Mouse (Mus musculus) heart, adult 2 months (tissue): ENCODE data around the gene Cirbp. TPM values are rescaled to one million over a fixed set of nuclear protein-coding genes. Genes with fewer than 3 reads are reported as not detected.

Source experiments
- DNase-seq, 2 experiments: peaks; one replicate each; pipeline ENCODE4 v3.0.0; 2021
- H3K27ac ChIP-seq: fragments of 200-600 bp; 2 replicates; pipeline ENCODE4 v1.8.1; 2022
- H3K27me3 ChIP-seq: fragments of 200-500 bp; 2 replicates; pipeline ENCODE4 v1.6.1; 2012; ENCODE audit warnings: mild to moderate bottlenecking, low read length, inconsistent platforms, mixed read lengths; ENCODE audit not compliant: control insufficient read depth, insufficient read depth
- H3K36me3 ChIP-seq: fragments of 200-500 bp; 2 replicates; pipeline ENCODE4 v1.6.1; 2012; ENCODE audit warnings: low read length, inconsistent platforms; ENCODE audit not compliant: control insufficient read depth, insufficient read depth
- H3K4me1 ChIP-seq: fragments of 200-500 bp; 2 replicates; pipeline ENCODE4 v1.6.1; 2011; ENCODE audit warnings: low read length; ENCODE audit not compliant: control insufficient read depth, insufficient read depth
- H3K4me3 ChIP-seq: fragments of 200-600 bp; 2 replicates; pipeline ENCODE4 v1.8.1; 2022
- H3K79me2 ChIP-seq: fragments of 200-500 bp; replicated peaks from 2 replicates; pipeline ENCODE4 v1.6.1; 2012; ENCODE audit warnings: mild to moderate bottlenecking, inconsistent platforms, low read length, moderate library complexity, mixed read lengths; ENCODE audit not compliant: control insufficient read depth, insufficient read depth
- H3K9ac ChIP-seq: fragments of 200-500 bp; 2 replicates; pipeline ENCODE4 v1.6.1; 2012; ENCODE audit warnings: low read depth, mild to moderate bottlenecking, control low read depth, inconsistent platforms, low read length, mixed read lengths
- CTCF ChIP-seq: fragments of 200-600 bp; IDR thresholded peaks from 2 replicates; pipeline ENCODE4 v1.8.1; 2022; ENCODE audit warnings: antibody characterized with exemption, mild to moderate bottlenecking, moderate library complexity
- EP300 ChIP-seq: fragments of 200-500 bp; IDR thresholded peaks from 2 replicates; pipeline ENCODE4 v1.6.1; 2011; ENCODE audit warnings: low read depth, low read length, control low read depth; ENCODE audit not compliant: insufficient read depth
- POLR2A ChIP-seq: fragments of 200-500 bp; IDR thresholded peaks from 2 replicates; pipeline ENCODE4 v1.6.1; 2011; ENCODE audit warnings: mild to moderate bottlenecking, low read depth, low read length, control low read depth; ENCODE audit not compliant: insufficient read depth
- WGBS: fragments of 180-500 bp; shearing (Covaris S2); methylation state at CpG from one replicate; pipeline ENCODE4 v1.1.7; 2018; 5-methylcytosine and 5-hydroxymethylcytosine counted together
- intact Hi-C: fragments of 180-260 bp; cut with DNase I; formaldehyde crosslinking; loops from one replicate; pipeline ENCODE4 v1.15.1; 2025
- polyA plus RNA-seq: library from polyadenylated mRNA; depleted of rRNA; stranded (reverse); fragments of >200 nt; gene quantifications from 2 replicates; pipeline ENCODE4 v1.2.3, GENCODE M21; 2012
- total RNA-seq, 2 experiments: library from RNA; stranded (reverse); gene quantifications; 2 replicates each; pipeline ENCODE4 v1.2.3; 2021

Gene Cirbp
- total and polyA plus RNA-seq, 3 experiments = 34.2 to 85.8 (median 43.2) TPM

DNA sequence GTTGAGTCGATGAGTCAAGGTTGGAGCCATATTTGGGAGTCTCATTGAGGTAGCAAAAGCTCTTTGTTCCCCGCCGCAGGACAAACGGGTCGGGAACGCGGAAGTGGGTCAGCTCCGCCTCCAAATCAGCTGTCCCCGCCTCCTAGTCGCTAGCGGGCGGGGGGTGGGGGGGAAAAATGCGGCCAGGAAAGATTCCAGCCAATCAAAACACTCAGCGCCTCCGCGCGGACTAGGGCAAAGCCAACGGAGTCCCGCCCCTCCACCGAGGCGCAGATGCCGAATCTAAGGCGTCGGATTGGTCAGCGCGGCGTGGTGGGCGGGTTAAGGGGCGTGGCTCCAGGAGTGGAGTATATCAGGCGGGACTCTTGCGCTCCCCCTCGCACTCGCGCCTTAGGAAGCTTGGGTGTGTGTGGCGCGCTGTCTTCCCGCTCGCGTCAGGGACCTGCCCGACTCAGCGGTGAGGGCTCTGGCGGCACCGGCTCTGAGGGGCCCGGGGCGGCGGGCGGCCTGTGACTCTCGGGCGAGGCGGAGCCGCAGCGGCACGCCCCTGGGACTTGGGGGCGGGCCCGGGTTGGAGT lies 1.8 kb downstream of the Cirbp start:
- peak overlapping the region; percentile 96 for H3K27ac ChIP-seq
- peak; percentile 99 for DNase-seq
- no peaks in the 10 kb centered on the region for H3K27me3 ChIP-seq
- intact Hi-C loops = loop anchor here (2.0 to 5.0 kb wide), 2 partner anchors 53 to 315 kb away; partner anchors contain the start of genes Ptbp1 and Stk11
- H3K4me3 ChIP-seq = peak overlapping the region; percentile 99
- under 1% methylated on average over 55 of the region's 55 CpGs for WGBS
- H3K9ac ChIP-seq = peak overlapping the region; percentile 97
- peaks cover 5% of the 10 kb centered on the region for H3K79me2 ChIP-seq
- H3K36me3 ChIP-seq = peaks cover 2% of the 10 kb centered on the region
- TF ChIP-seq CTCF = no peak
- TF ChIP-seq POLR2A = peak; percentile 99
- TF ChIP-seq EP300 = 0 out of 2 replicates have a peak, but pooled peaks have one; percentile 61
- peaks cover 10% of the 10 kb centered on the region for H3K4me1 ChIP-seq

DNA sequence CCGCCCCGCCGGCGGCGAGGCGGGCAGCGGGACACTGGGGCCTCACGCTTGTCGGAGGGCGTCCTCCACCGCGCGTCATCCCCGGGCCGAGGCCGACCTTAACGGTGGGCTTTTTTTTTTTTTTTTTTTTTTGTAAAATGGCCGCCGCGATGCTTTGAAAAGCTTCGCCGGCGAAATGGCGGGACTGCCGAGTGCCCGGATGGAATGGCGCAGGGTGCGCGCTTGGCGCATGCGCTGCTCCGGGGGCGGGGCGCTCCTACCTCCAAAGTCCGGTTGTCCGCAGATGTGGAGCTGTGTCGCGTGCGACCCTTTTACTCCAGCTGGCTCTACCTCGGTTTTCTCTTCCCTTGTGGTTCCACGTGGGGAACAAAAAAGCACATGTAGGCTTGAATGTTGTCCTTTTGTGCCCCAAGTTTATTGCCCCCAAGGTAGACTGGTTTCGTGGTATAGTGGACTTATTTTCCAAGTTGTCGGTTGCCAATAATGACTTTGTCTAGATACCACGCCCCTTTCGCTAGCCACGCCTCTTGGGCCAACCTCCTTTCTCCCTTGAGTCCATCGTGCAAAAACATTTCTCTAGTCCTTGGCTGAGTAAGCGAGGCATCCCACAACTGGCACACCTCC lies 2.4 kb downstream of the Cirbp start:
- Histone ChIP-seq H3K27me3 (no peaks in the 10 kb centered on the region), H3K4me1 (peaks cover 10% of the 10 kb centered on the region), H3K79me2 (peaks cover 5% of the 10 kb centered on the region), H3K27ac (peak overlapping the region; percentile 96), H3K4me3 (peak overlapping the region; percentile 99), H3K36me3 (peaks cover 2% of the 10 kb centered on the region), H3K9ac (peak overlapping the region; percentile 97)
- under 1% methylated on average over 48 of the region's 48 CpGs for WGBS
- DNase-seq = peak; percentile 94 to 96
- TF ChIP-seq POLR2A (peak; percentile 29; the same call in 1 of the 2 replicates), EP300 (no peak), CTCF (no peak)
- intact Hi-C loops = loop anchor here (5.0 kb wide), 1 partner anchor 316 kb away; the partner anchor contains the start of gene Ptbp1

DNA sequence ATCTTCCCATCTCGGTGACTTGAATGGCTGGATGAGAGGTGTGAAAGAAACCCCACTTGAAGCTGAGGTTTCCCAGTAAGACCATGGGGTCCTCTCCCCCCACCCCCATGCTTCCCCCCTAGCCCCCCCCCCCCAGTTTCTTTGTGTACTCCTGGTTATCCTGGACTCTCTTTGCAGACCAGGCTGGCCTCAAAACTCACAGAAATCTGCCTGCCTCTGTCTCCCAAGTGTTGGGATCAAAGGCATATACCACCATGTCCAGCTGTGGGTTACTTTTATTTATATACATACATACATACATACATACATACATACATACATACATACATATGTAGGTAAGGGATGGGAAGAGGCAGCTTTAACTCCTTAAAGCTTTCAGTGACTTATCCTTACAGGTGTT lies 3.3 kb downstream of the Cirbp start:
- DNase-seq = no peak
- Histone ChIP-seq H3K9ac (no peak overlapping the region), H3K4me3 (peak overlapping the region; percentile 99), H3K4me1 (peaks cover 8% of the 10 kb centered on the region), H3K27me3 (no peaks in the 10 kb centered on the region), H3K79me2 (peaks cover 5% of the 10 kb centered on the region), H3K36me3 (peaks cover 2% of the 10 kb centered on the region), H3K27ac (peak overlapping the region; percentile 96)
- TF ChIP-seq EP300 (no peak), CTCF (no peak), POLR2A (no peak)
- intact Hi-C loops = loop anchor here (5.0 kb wide), 1 partner anchor 317 kb away; the partner anchor contains the start of gene Ptbp1
- 46% methylated on average over 1 of the region's 1 CpGs for WGBS

DNA sequence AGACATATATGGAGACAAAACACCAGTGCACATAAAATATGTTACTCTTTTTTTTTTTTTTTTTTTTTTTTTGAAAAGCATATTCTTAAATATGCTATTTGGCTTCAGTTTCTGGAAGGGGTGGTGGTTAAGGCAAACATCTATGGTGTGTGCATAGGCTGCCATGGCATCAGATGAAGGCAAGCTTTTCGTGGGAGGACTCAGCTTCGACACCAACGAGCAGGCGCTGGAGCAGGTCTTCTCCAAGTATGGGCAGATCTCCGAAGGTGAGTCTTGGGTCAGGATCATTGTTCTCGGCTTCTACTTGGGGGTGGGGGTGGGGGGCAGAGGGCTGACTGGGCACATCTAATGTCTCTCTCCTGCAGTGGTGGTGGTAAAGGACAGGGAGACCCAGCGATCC lies 3.9 kb downstream of the Cirbp start:
- H3K9ac ChIP-seq = no peak overlapping the region
- H3K79me2 ChIP-seq = peaks cover 5% of the 10 kb centered on the region
- H3K4me1 ChIP-seq = peaks cover 7% of the 10 kb centered on the region
- TF ChIP-seq POLR2A = no peak
- TF ChIP-seq CTCF = no peak
- no peak for TF ChIP-seq EP300
- WGBS = 90% methylated on average over 7 of the region's 7 CpGs
- no peaks in the 10 kb centered on the region for H3K27me3 ChIP-seq
- intact Hi-C loops = loop anchor here (5.0 to 10.0 kb wide), 2 partner anchors 155 to 317 kb away; partner anchors contain the start of genes 2310011J03Rik, Pcsk4, Ptbp1 and Reep6
- no peak overlapping the region for H3K4me3 ChIP-seq
- peaks cover 2% of the 10 kb centered on the region for H3K36me3 ChIP-seq
- no peak for DNase-seq
- H3K27ac ChIP-seq = no peak overlapping the region

DNA sequence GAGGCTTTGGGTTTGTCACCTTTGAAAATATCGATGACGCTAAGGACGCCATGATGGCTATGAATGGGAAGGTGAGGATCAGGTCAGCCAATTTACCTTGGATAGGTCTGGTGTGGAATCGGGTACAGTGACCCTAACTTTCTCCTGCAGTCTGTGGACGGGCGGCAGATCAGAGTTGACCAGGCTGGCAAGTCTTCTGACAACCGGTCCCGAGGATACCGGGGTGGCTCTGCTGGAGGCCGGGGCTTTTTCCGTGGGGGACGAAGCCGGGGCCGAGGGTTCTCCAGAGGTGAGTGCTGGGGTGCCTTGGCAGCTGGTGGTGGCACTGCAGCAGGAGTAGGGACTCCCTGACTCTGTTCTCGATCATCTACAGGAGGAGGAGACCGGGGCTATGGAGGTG lies 4.3 kb downstream of the Cirbp start:
- intact Hi-C loops = loop anchor here (10.0 kb wide), 1 partner anchor 155 kb away; the partner anchor contains the start of genes 2310011J03Rik, Pcsk4 and Reep6
- TF ChIP-seq EP300 (no peak), CTCF (no peak), POLR2A (no peak)
- no peak overlapping the region for H3K27ac ChIP-seq
- peaks cover 5% of the 10 kb centered on the region for H3K79me2 ChIP-seq
- peaks cover 7% of the 10 kb centered on the region for H3K4me1 ChIP-seq
- H3K9ac ChIP-seq = no peak overlapping the region
- WGBS = 91% methylated on average over 16 of the region's 16 CpGs
- peaks cover 2% of the 10 kb centered on the region for H3K36me3 ChIP-seq
- no peaks in the 10 kb centered on the region for H3K27me3 ChIP-seq
- no peak overlapping the region for H3K4me3 ChIP-seq
- no peak for DNase-seq

DNA sequence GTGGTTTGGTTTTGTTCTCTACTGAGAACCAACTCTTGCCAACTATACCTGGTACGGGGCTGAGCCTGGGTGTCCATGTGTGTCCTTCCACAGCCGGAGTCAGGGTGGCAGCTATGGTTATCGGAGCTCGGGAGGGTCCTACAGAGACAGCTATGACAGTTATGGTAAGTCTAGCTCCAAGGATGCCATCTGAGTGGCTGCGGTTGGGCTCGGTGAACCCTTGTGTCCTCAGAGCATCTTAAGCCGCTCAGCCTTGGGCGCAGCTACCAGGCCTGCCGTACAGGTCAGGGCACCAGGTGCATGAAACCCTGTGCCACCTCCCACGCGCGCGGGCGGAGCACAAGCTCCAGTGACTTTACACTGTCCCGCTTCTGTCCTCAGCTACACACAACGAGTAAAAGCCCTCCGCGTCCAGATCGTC lies 4.8 kb downstream of the Cirbp start:
- no peak overlapping the region for H3K9ac ChIP-seq
- H3K79me2 ChIP-seq = peaks cover 5% of the 10 kb centered on the region
- intact Hi-C loops = loop anchor here (10.0 kb wide), 1 partner anchor 154 kb away; the partner anchor contains the start of genes 2310011J03Rik, Pcsk4 and Reep6
- no peaks in the 10 kb centered on the region for H3K27me3 ChIP-seq
- H3K4me3 ChIP-seq = no peak overlapping the region
- DNase-seq = no peak
- peaks cover 6% of the 10 kb centered on the region for H3K4me1 ChIP-seq
- peaks cover 2% of the 10 kb centered on the region for H3K36me3 ChIP-seq
- no peak overlapping the region for H3K27ac ChIP-seq
- TF ChIP-seq EP300 = no peak
- no peak for TF ChIP-seq CTCF
- no peak for TF ChIP-seq POLR2A
- 97% methylated on average over 19 of the region's 19 CpGs for WGBS
